Mouse (Mus musculus) adrenal gland, adult 10 weeks (tissue): ENCODE results near the gene Aldoart1. TPM values are rescaled to one million over a fixed set of nuclear protein-coding genes. Genes with fewer than 3 reads are reported as not detected.

Experiments used
- polyA plus RNA-seq: library from polyadenylated mRNA; stranded (reverse); fragments of 350-450 nt; fragmentation: Illumina TruSeq; extraction: RNeasy Lipid Tissue Mini Kit (QIAGEN cat#74804); gene quantifications from one replicate; pipeline ENCODE4 v1.2.3, GENCODE M21; 2014; ENCODE audit warnings: low read depth, low replicate concordance

The Aldoart1 gene
- polyA plus RNA-seq: not detected

GRCm38 (mm10) chr4:72852534-72852933 is at the start of gene Aldoart1:
TSS of gene Aldoart1 (minus strand) at chr4:72852634.

